Mouse (Mus musculus): ENCODE measurements at regions not wholly inside any gene's neighbourhood (a gene's known extent, or its start where the extent isn't known, plus 50 kb on each side); places are given as distances from the start of the nearest gene placed in this dataset.
A peak's percentile ranks its signal among the peaks of the same experiment; 100 is the strongest.

- DNase-seq (ENCODE audit: low spot score in 2 of 2), result no peak
Observed at GRCm38 (mm10) chr8:115626396-115627136, 81.0 kb downstream of the Maf start.

DNA sequence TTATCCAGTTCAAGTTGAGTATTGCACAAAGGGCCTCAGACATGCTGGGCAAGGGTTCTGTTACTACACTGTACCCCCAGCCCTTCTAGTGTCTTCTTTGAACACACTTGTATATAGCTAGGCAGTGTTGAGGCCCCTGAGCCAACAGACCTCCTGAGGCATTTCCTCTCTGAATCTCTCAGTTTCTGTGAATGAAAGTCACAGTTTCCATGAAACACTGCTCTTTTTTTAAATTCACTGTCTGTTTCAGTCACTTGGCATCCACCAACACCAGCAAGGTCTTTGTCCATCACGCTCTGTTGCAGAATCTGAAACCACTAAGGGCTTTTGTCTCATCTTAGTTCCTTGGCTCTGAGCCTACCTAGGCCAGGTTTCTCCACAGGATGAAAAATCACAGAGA is 82.5 kb downstream of the Maf start:
- no peak for DNase-seq (ENCODE audit: low spot score in 2 of 2)

DNA sequence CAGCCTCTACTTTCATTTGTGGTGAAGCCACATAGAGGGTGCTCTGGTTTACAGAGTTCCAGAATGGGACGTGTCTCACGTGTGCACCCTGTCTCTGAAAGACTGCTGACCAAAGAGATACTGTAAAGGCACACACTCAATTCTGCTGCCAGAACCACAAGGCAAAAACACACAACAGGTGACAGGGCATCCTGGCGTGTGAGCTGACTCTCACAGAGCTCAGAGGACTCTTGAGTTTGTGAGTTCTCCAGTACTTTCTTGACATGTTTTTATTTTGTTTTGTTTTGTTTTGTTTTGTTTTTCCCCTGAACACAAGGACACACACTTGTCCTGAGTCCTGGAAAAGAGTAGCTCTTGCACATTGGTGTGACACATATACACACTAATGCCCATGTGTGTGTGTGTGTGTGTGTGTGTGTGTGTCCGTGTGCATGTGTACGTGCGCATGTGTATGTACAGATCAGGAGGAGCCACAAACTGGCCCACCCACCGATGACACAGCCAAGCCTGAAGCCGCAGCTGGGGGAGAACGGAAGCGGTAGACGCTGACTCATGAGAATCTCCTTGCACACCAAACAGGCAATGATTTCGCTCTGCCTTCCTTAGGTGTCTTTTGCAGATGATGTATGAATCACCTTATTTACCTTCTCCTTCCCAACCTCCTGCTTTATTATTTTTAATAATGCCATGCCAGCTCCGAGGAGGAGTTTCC is 89.4 kb downstream of the Maf start:
- DNase-seq (ENCODE audit: low spot score in 2 of 2), result peak; percentile 32 to 38

DNA sequence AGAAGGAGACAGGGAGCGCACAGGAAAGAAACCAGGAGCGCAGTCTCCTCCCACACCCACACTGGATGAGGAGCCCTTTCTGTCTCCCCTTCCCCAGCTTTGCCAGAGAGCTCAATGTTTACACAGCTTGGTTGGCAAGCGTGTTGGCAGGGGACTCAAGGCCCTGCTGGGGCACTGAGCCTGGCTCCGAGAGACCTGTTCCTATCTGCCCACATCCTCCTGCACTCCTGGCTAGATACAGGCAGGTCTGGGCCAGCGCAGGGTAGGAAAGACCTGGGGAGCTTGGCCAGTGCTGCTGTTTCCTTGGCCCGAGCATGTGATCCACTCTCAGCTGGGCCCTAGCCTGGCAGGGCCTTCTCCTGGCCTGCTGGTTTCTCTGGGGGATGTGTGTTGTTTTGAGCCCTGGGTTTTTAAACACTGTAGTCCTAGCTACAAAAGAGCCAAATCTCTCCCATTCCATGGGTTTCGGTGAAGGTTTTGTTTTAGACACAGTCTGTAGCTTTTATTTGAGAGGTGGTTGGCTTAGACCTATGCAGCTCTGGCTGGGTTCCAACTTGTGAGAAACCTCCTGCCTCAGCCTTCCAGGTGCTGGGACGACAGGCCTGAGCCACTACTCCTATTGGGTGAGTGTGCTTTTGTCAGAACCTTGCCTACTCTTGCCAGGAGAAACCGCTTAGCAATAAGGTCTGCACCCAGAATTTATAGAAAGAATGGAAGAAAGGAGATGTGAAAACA is 90.6 kb downstream of the Maf start:
- no peak for DNase-seq (ENCODE audit: low spot score in 2 of 2)

DNA sequence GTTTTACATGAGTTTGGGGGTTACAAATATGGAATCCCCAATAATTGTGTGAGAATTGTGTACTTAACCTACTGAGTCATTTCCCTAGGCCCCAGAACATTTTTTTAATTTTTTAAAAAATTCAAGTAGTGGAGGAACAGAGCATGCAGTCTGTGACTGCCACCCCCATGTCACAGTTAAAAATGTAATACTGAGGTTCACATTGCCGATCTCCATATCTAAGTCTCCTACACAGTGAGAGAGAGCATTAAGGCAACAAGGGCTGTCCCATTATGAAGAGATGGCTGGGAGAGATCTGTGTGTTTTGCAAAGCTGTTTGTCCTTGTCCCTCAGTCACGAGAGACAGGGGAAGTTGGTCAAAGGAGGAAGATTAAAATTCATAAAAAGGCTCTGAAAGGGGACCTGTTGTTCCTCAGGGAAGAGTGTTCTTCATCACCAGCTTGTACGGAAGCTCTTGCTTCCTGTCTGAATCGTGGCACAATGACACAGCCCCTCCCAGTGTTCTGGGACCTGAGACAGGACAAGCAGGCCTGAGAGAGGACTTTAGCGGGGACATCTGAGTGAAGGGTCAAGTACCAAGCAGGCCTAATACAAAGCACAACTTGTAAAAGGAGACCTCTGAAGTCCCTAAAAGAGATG is 93.5 kb downstream of the Maf start:
- no peak for DNase-seq (ENCODE audit: low spot score in 2 of 2)

DNA sequence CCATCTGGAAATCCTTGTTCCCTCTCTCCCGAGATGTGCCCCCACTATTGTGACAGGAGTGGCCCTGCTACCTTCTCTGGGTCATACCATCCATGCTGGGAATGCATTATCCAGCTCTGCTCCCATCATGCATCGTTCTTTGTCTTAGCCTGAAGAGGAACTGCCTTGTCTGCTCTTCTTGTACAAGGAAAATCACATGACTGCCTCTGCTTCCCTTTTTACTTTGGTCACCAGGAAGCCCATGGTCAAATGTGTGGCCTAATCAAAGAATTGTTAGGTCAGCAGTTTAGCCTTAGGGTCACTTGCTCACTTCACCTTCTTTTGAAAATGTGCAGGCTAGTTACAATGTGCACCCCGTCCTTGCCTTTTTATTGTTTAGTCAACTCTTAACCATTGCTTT is 95.5 kb downstream of the Maf start:
- no peak for DNase-seq (ENCODE audit: low spot score in 2 of 2)

- no peak for DNase-seq (ENCODE audit: low spot score in 2 of 2)
Observed at GRCm38 (mm10) chr8:115599771-115600170, 107.8 kb downstream of the Maf start.

DNA sequence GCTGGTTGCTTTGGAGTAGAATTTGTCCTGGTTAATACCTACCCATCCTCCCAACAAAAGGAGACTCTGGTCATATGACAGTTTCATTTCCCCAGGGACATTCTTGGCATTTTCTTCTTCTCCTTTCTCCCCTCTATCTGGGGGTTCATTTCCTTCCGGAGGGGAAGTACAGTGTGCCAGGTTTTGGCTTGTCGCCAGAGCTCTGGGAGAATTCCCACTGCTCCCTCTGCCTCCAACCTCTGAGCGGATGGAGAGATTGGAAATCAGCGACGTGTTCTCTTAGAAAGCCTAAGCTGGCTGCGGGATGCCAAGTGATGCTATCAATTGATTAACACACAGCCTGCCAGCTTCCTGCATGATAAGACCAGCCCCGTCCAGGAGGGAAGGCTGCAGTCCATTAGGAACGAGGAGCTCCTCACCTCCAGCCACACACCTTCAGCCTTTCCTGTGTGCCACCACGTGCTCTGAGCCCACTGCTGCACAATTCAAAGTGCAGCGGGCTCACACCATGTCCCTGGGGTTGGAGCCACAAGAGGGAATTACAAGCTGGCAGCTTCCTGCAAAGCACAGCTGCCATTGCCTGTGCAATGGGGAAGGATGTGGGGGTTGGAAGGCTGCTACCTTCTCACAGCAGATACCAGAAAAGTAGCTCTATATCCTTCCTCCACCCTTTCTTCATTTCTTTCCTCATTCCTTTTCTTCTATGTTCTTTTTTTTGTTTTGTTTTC is 110.2 kb downstream of the Maf start:
- no peak for DNase-seq (ENCODE audit: low spot score in 2 of 2)

- no peak for DNase-seq (ENCODE audit: low spot score in 2 of 2)
Observed at GRCm38 (mm10) chr8:115589721-115590120, 117.9 kb downstream of the Maf start.

- no peak for DNase-seq (ENCODE audit: low spot score in 2 of 2)
Observed at GRCm38 (mm10) chr8:115589076-115589475, 118.5 kb downstream of the Maf start.

- DNase-seq (ENCODE audit: low spot score in 2 of 2), result no peak
Observed at GRCm38 (mm10) chr8:115584311-115584907, 123.2 kb downstream of the Maf start.

DNA sequence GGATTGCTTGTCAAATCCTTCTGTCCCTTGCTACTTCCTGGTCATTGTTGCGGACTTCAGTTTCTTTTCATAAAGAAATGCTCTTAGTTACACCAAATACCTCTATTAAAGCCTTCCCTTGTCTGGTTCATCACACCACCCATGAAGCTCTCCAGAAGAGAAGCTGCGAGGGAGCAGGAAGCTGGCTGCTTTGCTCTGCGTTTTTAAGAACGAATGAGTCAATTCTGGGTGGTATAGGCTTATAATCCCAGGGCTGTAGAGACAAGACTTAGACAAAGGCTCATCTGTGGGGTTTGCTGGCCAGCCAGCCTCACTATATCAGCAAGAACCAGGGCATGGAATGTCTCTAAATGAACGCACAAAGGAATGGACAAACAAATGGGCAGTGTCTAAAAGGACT is 124.4 kb downstream of the Maf start:
- DNase-seq (ENCODE audit: low spot score in 2 of 2), result no peak

GRCm38 (mm10) chr8:115581940-115582517 is 125.6 kb downstream of the Maf start:
- no peak for DNase-seq (ENCODE audit: low spot score in 2 of 2)

GRCm38 (mm10) chr8:115568394-115568793 is 139.2 kb downstream of the Maf start:
- DNase-seq (ENCODE audit: low spot score in 2 of 2), result no peak

- DNase-seq (ENCODE audit: low spot score in 2 of 2), result no peak
Observed at GRCm38 (mm10) chr8:115565768-115566167, 141.8 kb downstream of the Maf start.

- DNase-seq (ENCODE audit: low spot score in 2 of 2), result no peak
Observed at GRCm38 (mm10) chr8:115562362-115562761, 145.2 kb downstream of the Maf start.

- no peak for DNase-seq (ENCODE audit: low spot score in 2 of 2)
Observed at GRCm38 (mm10) chr8:115560985-115561916, 146.3 kb downstream of the Maf start.

GRCm38 (mm10) chr8:115555452-115555851 is 152.1 kb downstream of the Maf start:
- no peak for DNase-seq (ENCODE audit: low spot score in 2 of 2)

GRCm38 (mm10) chr8:115554185-115554584 is 153.4 kb downstream of the Maf start:
- DNase-seq (ENCODE audit: low spot score in 2 of 2), result no peak

DNA sequence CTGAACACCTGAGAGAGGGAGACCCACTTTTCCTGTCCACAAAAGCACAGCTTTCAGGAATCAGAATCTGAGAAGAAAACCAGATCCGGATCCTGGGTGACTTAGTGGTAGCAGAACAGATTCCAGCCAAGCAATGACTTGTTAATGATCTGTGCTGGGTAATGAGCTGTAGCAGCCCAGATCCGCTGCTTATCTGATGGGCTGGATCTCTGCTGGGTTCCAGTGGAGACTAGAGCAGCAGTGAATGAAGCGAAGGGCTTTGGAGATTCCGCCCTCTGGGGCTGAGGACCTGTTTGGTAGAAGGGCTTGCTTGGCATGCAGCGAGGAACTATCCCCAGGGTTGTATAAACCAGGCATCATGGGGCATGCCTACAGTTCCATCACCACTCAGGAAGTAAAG is 156.3 kb downstream of the Maf start:
- DNase-seq (ENCODE audit: low spot score in 2 of 2), result no peak

Measured in natural killer cell, adult 2 months (primary cell).